In the genomic region with DNA sequence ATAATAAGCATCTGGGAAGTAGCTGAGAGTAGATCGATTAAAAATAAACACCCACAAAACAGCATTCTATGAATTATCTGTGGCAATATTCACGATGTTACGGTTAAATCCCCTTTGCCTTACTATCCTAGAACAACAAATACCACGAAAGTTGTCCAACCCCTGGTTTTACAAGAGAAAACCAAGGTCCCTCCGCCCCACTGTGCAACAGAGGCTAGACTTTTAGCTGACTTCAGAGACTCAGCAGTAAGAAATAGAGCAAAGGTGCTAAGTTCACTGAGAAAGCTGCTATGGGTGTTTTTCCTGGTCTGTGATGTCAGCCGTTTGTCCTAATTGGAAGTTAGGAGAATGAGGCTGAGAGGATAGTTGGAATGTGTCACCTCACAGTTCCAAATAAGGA, we compare ENCODE assay signal across 8 mouse cellular contexts. TPM values are rescaled to one million over a fixed set of nuclear protein-coding genes. Genes with fewer than 3 reads are reported as not detected.
DNase-seq lines count a peak whose midpoint lies in the region; ATAC-seq and TF ChIP-seq lines count a peak whose summit lies in the region.

No protein-coding gene starts in this region.

- H3K4me2 ChIP-seq in heart, embryonic 13.5 days = peak overlapping the region; percentile 90
- H3K4me2 ChIP-seq in forebrain, embryonic 12.5 days = peak overlapping the region; percentile 65
- H3K4me2 ChIP-seq in liver, postnatal 0 days (ENCODE audit: low read depth, low read length) = peak overlapping the region; percentile 84

- 46% methylated on average over 6 of the region's 6 CpGs for WGBS in heart, embryonic 13.5 days
- WGBS in forebrain, embryonic 12.5 days = 65% methylated on average over 6 of the region's 6 CpGs
- 38% methylated on average over 6 of the region's 6 CpGs for WGBS in liver, postnatal 0 days (ENCODE audit: insufficient replicate concordance)

- 0 out of 2 replicates have a peak overlapping the region, but pooled peaks have one; percentile 82 for H3K9ac ChIP-seq in heart, embryonic 13.5 days
- H3K9ac ChIP-seq in ES-Bruce4 (ENCODE audit: low read depth, poor library complexity, severe bottlenecking) = peak overlapping the region; percentile 87
- H3K9ac ChIP-seq in forebrain, embryonic 12.5 days = peak overlapping the region; percentile 59; the same call in 1 of the 2 replicates
- H3K9ac ChIP-seq in liver, postnatal 0 days (replicated peaks) = peak overlapping the region; percentile 49

- peaks cover 23% of the 10 kb centered on the region for H3K4me1 ChIP-seq in heart, embryonic 13.5 days
- peaks cover 1% of the 10 kb centered on the region for H3K4me1 ChIP-seq in ES-Bruce4 (ENCODE audit: control insufficient read depth, insufficient read depth, low read length)
- peaks cover 24% of the 10 kb centered on the region for H3K4me1 ChIP-seq in forebrain, embryonic 12.5 days
- peaks cover 15% of the 10 kb centered on the region for H3K4me1 ChIP-seq in liver, postnatal 0 days (ENCODE audit: insufficient read depth)

- DNase-seq in heart, adult 11 months = no peak
- DNase-seq in liver, postnatal 0 days = no peak
- DNase-seq in ovary, adult 18-20 months (ENCODE audit: low spot score) = no peak
- no peak for DNase-seq in urinary bladder, postnatal 36 days (ENCODE audit: low spot score in 2 of 2)
- no peak for DNase-seq in kidney, postnatal 4 days

- H3K9me3 ChIP-seq in heart, embryonic 13.5 days = no peaks in the 10 kb centered on the region
- no peaks in the 10 kb centered on the region for H3K9me3 ChIP-seq in ES-Bruce4 (replicated peaks; ENCODE audit: control insufficient read depth, insufficient read depth, low read length, poor library complexity, severe bottlenecking)
- H3K9me3 ChIP-seq in forebrain, embryonic 12.5 days = no peaks in the 10 kb centered on the region
- no peaks in the 10 kb centered on the region for H3K9me3 ChIP-seq in liver, postnatal 0 days (ENCODE audit: low read length)

- TF ChIP-seq EP300 in ES-Bruce4 (IDR thresholded peaks at IDR 0.05; ENCODE audit: insufficient read depth, low read depth, low read length) = no peak
- TF ChIP-seq EP300 in liver, postnatal 0 days (IDR thresholded peaks at IDR 0.05; ENCODE audit: low read depth) = no peak

- H3K4me3 ChIP-seq in heart, embryonic 13.5 days = peak overlapping the region; percentile 66
- peak overlapping the region; percentile 87 for H3K4me3 ChIP-seq in ES-Bruce4 (ENCODE audit: low read depth, low read length)
- H3K4me3 ChIP-seq in forebrain, embryonic 12.5 days (replicated peaks) = peak overlapping the region; percentile 61
- peak overlapping the region; percentile 47 for H3K4me3 ChIP-seq in liver, postnatal 0 days (ENCODE audit: low read depth, low read length)

- H3K27me3 ChIP-seq in heart, embryonic 13.5 days (replicated peaks) = peaks cover 37% of the 10 kb centered on the region
- no peaks in the 10 kb centered on the region for H3K27me3 ChIP-seq in ES-Bruce4 (ENCODE audit: control insufficient read depth, insufficient read depth, low read length, poor library complexity, severe bottlenecking)
- peaks cover 39% of the 10 kb centered on the region for H3K27me3 ChIP-seq in forebrain, embryonic 12.5 days
- no peaks in the 10 kb centered on the region for H3K27me3 ChIP-seq in liver, postnatal 0 days (ENCODE audit: insufficient read depth, low read length)

- H3K36me3 ChIP-seq in heart, embryonic 13.5 days = peaks cover 7% of the 10 kb centered on the region
- H3K36me3 ChIP-seq in ES-Bruce4 (ENCODE audit: control insufficient read depth, insufficient read depth, low read length, poor library complexity, severe bottlenecking) = no peaks in the 10 kb centered on the region; the same call in 1 of the 2 replicates
- H3K36me3 ChIP-seq in forebrain, embryonic 12.5 days (replicated peaks) = peaks cover 7% of the 10 kb centered on the region; the same call in 1 of the 2 replicates
- peaks cover 6% of the 10 kb centered on the region for H3K36me3 ChIP-seq in liver, postnatal 0 days (replicated peaks; ENCODE audit: insufficient read depth, low read length)

- no peak for TF ChIP-seq POLR2A in ES-Bruce4 (IDR thresholded peaks at IDR 0.05; ENCODE audit: insufficient read depth, low read length)

- TF ChIP-seq CTCF in ES-Bruce4 (IDR thresholded peaks at IDR 0.05; ENCODE audit: low read depth, low read length) = no peak
- TF ChIP-seq CTCF in liver, postnatal 0 days (IDR thresholded peaks at IDR 0.05; ENCODE audit: low read depth) = no peak

- H3K27ac ChIP-seq in heart, embryonic 13.5 days (replicated peaks) = peak overlapping the region; percentile 81; the same call in 1 of the 2 replicates
- H3K27ac ChIP-seq in ES-Bruce4 (ENCODE audit: insufficient read depth, low read length) = peak overlapping the region; percentile 71
- H3K27ac ChIP-seq in forebrain, embryonic 12.5 days = peak overlapping the region; percentile 83; the same call in 1 of the 2 replicates
- peak overlapping the region; percentile 68 for H3K27ac ChIP-seq in liver, postnatal 0 days (ENCODE audit: low read depth)

- ATAC-seq in heart, embryonic 13.5 days (ENCODE audit: extremely low read depth, insufficient number of reproducible peaks, low FRiP score, low TSS enrichment) = no peak
- ATAC-seq in forebrain, embryonic 12.5 days (ENCODE audit: low FRiP score) = no peak
- no peak for ATAC-seq in liver, postnatal 0 days

RNA-seq across cellular contexts. Expression of gene Apobr, which starts 1.0 kb away (rescaled TPM):
- polyA plus RNA-seq in heart, embryonic 13.5 days (2015; fragmentation: Nextera tagmentation; extraction: Ambion mirVana) = 0.15 and 0.33 TPM in 2 replicates
- 2.0 and 2.4 TPM in 2 replicates for polyA plus RNA-seq in ES-Bruce4 (2011; ENCODE audit: insufficient read depth, insufficient read length, low read depth, missing spikeins)
- polyA plus RNA-seq in forebrain, embryonic 12.5 days (2016; fragmentation: Nextera tagmentation; extraction: Ambion mirVana) = 0.31 and 0.52 TPM in 2 replicates
- 3.0 and 4.0 TPM in 2 replicates for polyA plus RNA-seq in liver, postnatal 0 days (2015; fragmentation: Nextera tagmentation; extraction: Ambion mirVana)

RNA-seq across cellular contexts. Expression of gene Cln3, which starts 1.9 kb away (rescaled TPM):
- polyA plus RNA-seq in heart, embryonic 13.5 days (2015; fragmentation: Nextera tagmentation; extraction: Ambion mirVana) = 19.4 and 22.1 TPM in 2 replicates
- 44.9 and 52.5 TPM in 2 replicates for polyA plus RNA-seq in ES-Bruce4 (2011; ENCODE audit: insufficient read depth, insufficient read length, low read depth, missing spikeins)
- polyA plus RNA-seq in forebrain, embryonic 12.5 days (2016; fragmentation: Nextera tagmentation; extraction: Ambion mirVana) = 27.5 and 32.7 TPM in 2 replicates
- polyA plus RNA-seq in liver, postnatal 0 days (2015; fragmentation: Nextera tagmentation; extraction: Ambion mirVana) = 12.3 and 14.6 TPM in 2 replicates

RNA-seq across cellular contexts. Expression of gene Il27, which starts 11.0 kb away (rescaled TPM):
- polyA plus RNA-seq in heart, embryonic 13.5 days (2015; fragmentation: Nextera tagmentation; extraction: Ambion mirVana) = not detected in 2 replicates
- polyA plus RNA-seq in ES-Bruce4 (2011; ENCODE audit: insufficient read depth, insufficient read length, low read depth, missing spikeins) = not detected in 2 replicates
- not detected in 2 replicates for polyA plus RNA-seq in forebrain, embryonic 12.5 days (2016; fragmentation: Nextera tagmentation; extraction: Ambion mirVana)
- 0.18 and 0.21 TPM in 2 replicates for polyA plus RNA-seq in liver, postnatal 0 days (2015; fragmentation: Nextera tagmentation; extraction: Ambion mirVana)

RNA-seq across cellular contexts. Expression of gene Eif3c, which starts 17.6 kb away (rescaled TPM):
- 129 and 135 TPM in 2 replicates for polyA plus RNA-seq in heart, embryonic 13.5 days (2015; fragmentation: Nextera tagmentation; extraction: Ambion mirVana)
- 348 and 363 TPM in 2 replicates for polyA plus RNA-seq in ES-Bruce4 (2011; ENCODE audit: insufficient read depth, insufficient read length, low read depth, missing spikeins)
- polyA plus RNA-seq in forebrain, embryonic 12.5 days (2016; fragmentation: Nextera tagmentation; extraction: Ambion mirVana) = 213 and 225 TPM in 2 replicates
- polyA plus RNA-seq in liver, postnatal 0 days (2015; fragmentation: Nextera tagmentation; extraction: Ambion mirVana) = 78.4 and 90.9 TPM in 2 replicates

RNA-seq across cellular contexts. Expression of gene Nupr1, which starts 46.9 kb away (rescaled TPM):
- polyA plus RNA-seq in heart, embryonic 13.5 days (2015; fragmentation: Nextera tagmentation; extraction: Ambion mirVana) = 6.2 and 9.3 TPM in 2 replicates
- 13.6 and 14.1 TPM in 2 replicates for polyA plus RNA-seq in ES-Bruce4 (2011; ENCODE audit: insufficient read depth, insufficient read length, low read depth, missing spikeins)
- 3.1 and 3.8 TPM in 2 replicates for polyA plus RNA-seq in forebrain, embryonic 12.5 days (2016; fragmentation: Nextera tagmentation; extraction: Ambion mirVana)
- polyA plus RNA-seq in liver, postnatal 0 days (2015; fragmentation: Nextera tagmentation; extraction: Ambion mirVana) = 4.0 and 4.5 TPM in 2 replicates
